Mouse (Mus musculus): ENCODE measurements around the gene Ptpn14.

- TF ChIP-seq POLR2A (IDR thresholded peaks at IDR 0.05; ENCODE audit: borderline replicate concordance, control insufficient read depth, low read depth, low read length) (no peak), CTCF (IDR thresholded peaks at IDR 0.05; ENCODE audit: control insufficient read depth, insufficient read depth, low read length) (no peak)
These were observed 12.0 kb downstream of the Ptpn14 start for GRCm38 (mm10) chr1:189740075-189740474.
